ENCODE assay signal across 8 mouse cellular contexts in the genomic region with DNA sequence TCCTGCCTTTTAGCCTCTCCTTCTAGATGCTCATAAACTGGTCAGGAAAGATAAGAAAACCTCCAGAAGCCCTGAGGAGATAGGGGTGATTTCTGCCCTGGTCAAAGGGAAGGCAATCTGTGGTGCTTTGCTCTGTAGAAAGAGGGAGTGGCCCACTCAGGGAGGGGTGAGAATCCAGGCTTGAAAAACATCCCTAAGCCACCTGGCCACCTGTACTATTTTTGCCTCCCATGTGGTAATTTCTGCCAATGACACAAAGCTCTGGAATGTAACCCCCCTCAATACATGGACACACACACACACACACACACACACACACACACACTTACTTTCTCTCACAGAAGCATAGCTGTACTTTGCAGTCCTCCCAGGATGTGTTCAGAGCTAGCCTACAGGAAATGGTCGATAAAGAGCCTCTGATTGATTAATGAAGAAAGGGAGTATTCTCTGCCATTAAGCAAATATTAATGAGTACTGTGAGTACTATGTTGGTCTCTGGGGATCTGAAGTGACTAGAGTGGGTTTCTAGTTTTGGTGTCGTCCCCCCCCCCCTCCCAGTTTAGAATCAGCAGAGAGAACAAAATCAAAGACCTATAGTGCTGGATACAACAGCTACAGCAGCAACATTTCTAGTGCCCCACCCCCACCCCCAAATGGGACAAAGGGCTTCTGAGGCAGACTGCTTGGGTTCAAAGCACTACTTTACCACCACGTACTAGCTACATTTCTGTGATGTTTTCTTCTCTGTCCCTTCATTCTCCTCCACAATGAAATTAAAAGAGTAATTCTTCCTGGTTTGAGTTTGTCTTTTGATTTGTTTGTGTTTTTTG. TPM values are rescaled to one million over a fixed set of nuclear protein-coding genes. Genes with fewer than 3 reads are reported as not detected.
DNase-seq lines count a peak whose midpoint lies in the region; ATAC-seq lines count a peak whose summit lies in the region.

No protein-coding gene starts in this region.

- intact Hi-C loops in left cerebral cortex, postnatal 25 days (cut with DNase I) = no loop called here

- peak; percentile 77 for ATAC-seq in erythroid progenitor cell, adult 5-6 weeks (replicated peaks; ENCODE audit: low FRiP score, poor library complexity, severe bottlenecking)
- peak; percentile 45 for ATAC-seq in megakaryocyte progenitor cell, adult 5-6 weeks (replicated peaks; ENCODE audit: poor library complexity)

- peak; percentile 55 to 63 for DNase-seq in cerebellum, postnatal 25 days
- no peak for DNase-seq in cerebellum, postnatal 10 days
- peak; percentile 26 for DNase-seq in lung, postnatal 10 days
- no peak for DNase-seq in lung, postnatal 25 days (ENCODE audit: low spot score)
- no peak for DNase-seq in left cerebral cortex, postnatal 25 days (ENCODE audit: low spot score in 2 of 2)
- DNase-seq in layer of hippocampus, postnatal 14 days (ENCODE audit: low spot score in 2 of 2) = no peak

RNA-seq across cellular contexts. Expression of a gene that starts 20.0 kb away (rescaled TPM):
- total RNA-seq in erythroid progenitor cell, adult 5-6 weeks (2015; ENCODE audit: low replicate concordance) = 80.9 and 99.1 TPM in 2 replicates
- 76.9 and 94.9 TPM in 2 replicates for total RNA-seq in erythroid progenitor cell, adult 5-6 weeks (2017; ENCODE audit: low replicate concordance)
- total RNA-seq in megakaryocyte progenitor cell, adult 5-6 weeks (2015) = 8.1 and 10.2 TPM in 2 replicates
- 13.5 and 18.4 TPM in 2 replicates for total RNA-seq in megakaryocyte progenitor cell, adult 5-6 weeks (2017)
- total RNA-seq in left cerebral cortex, postnatal 25 days (2021) = 100 to 1,000 TPM; 128 to 138 TPM
- total RNA-seq in layer of hippocampus, postnatal 14 days (2021) = 100 to 1,000 TPM; 124 to 128 TPM

RNA-seq across cellular contexts. Expression of a gene that starts 36.2 kb away (rescaled TPM):
- total RNA-seq in erythroid progenitor cell, adult 5-6 weeks (2015; ENCODE audit: low replicate concordance) = 326 and 338 TPM in 2 replicates
- total RNA-seq in erythroid progenitor cell, adult 5-6 weeks (2017; ENCODE audit: low replicate concordance) = 393 and 412 TPM in 2 replicates
- 104 and 111 TPM in 2 replicates for total RNA-seq in megakaryocyte progenitor cell, adult 5-6 weeks (2015)
- 112 and 114 TPM in 2 replicates for total RNA-seq in megakaryocyte progenitor cell, adult 5-6 weeks (2017)
- total RNA-seq in left cerebral cortex, postnatal 25 days (2021) = 1 to 10 TPM; 1.7 to 2.2 TPM
- 1 to 10 TPM; 2.5 to 4.7 TPM for total RNA-seq in layer of hippocampus, postnatal 14 days (2021)

RNA-seq across cellular contexts. Expression of a gene that starts 57.6 kb away (rescaled TPM):
- total RNA-seq in erythroid progenitor cell, adult 5-6 weeks (2015; ENCODE audit: low replicate concordance) = 1.8 TPM in 1 of 2 replicates, not detected in the other
- not detected in 2 replicates for total RNA-seq in erythroid progenitor cell, adult 5-6 weeks (2017; ENCODE audit: low replicate concordance)
- 1.4 and 1.5 TPM in 2 replicates for total RNA-seq in megakaryocyte progenitor cell, adult 5-6 weeks (2015)
- total RNA-seq in megakaryocyte progenitor cell, adult 5-6 weeks (2017) = 1.8 TPM in 1 of 2 replicates, not detected in the other
- total RNA-seq in left cerebral cortex, postnatal 25 days (2021) = 1 to 10 TPM; 1.8 to 2.6 TPM
- 1 to 10 TPM; 2.9 to 3.6 TPM for total RNA-seq in layer of hippocampus, postnatal 14 days (2021)

Comparison
In these comparisons a context has a peak if more than half of its experiments do, and no peak if none do; other contexts are left out.
1. DNase-seq: peak in cerebellum, postnatal 25 days (2 of 2) and lung, postnatal 10 days (single experiment); none in cerebellum, postnatal 10 days (0 of 2), lung, postnatal 25 days (single experiment), left cerebral cortex, postnatal 25 days (0 of 2) and layer of hippocampus, postnatal 14 days (0 of 2).
2. RNA of a gene that starts 20.0 kb away (total RNA-seq): 128 to 138 TPM in left cerebral cortex, postnatal 25 days, 124 to 128 TPM in layer of hippocampus, postnatal 14 days and 76.9 to 99.1 TPM in erythroid progenitor cell, adult 5-6 weeks; 8.1 to 18.4 TPM in megakaryocyte progenitor cell, adult 5-6 weeks; every median in the first group is over 4 times any median in the second.
3. RNA of a gene that starts 36.2 kb away (total RNA-seq): 326 to 412 TPM in erythroid progenitor cell, adult 5-6 weeks and 104 to 114 TPM in megakaryocyte progenitor cell, adult 5-6 weeks; 2.5 to 4.7 TPM in layer of hippocampus, postnatal 14 days and 1.7 to 2.2 TPM in left cerebral cortex, postnatal 25 days; every median in the first group is over 10 times any median in the second.